Mouse (Mus musculus) liver, embryonic 13.5 days (tissue): ENCODE results near the gene Gm17545. TPM values are rescaled to one million over a fixed set of nuclear protein-coding genes. Genes with fewer than 3 reads are reported as not detected.

Experiments
- ATAC-seq: fragments of 200-750 bp; cut with Nextera tagmentation; 2 replicates; pipeline ENCODE4 v1.8.0; 2017; ENCODE audit warnings: low read depth, mild to moderate bottlenecking, moderate number of reproducible peaks, moderate library complexity
- DNase-seq: peaks from one replicate; pipeline ENCODE4 v3.0.0; 2022
- H3K27ac ChIP-seq: fragments of 300-500 bp; sonication (generic); 2 replicates; pipeline ENCODE4 v1.5.1; 2015; ENCODE audit warnings: moderate library complexity, mild to moderate bottlenecking, inconsistent platforms
- H3K27me3 ChIP-seq: fragments of 300-500 bp; sonication (generic); 2 replicates; pipeline ENCODE4 v1.6.1; 2015; ENCODE audit warnings: mild to moderate bottlenecking, inconsistent platforms
- H3K36me3 ChIP-seq: fragments of 300-500 bp; sonication (generic); 2 replicates; pipeline ENCODE4 v1.6.1; 2015; ENCODE audit warnings: mild to moderate bottlenecking, inconsistent platforms
- H3K4me1 ChIP-seq: fragments of 300-500 bp; sonication (generic); replicated peaks from 2 replicates; pipeline ENCODE4 v1.6.1; 2015; ENCODE audit warnings: inconsistent platforms
- H3K4me2 ChIP-seq: fragments of 300-500 bp; sonication (generic); 2 replicates; pipeline ENCODE4 v1.6.1; 2015; ENCODE audit warnings: inconsistent platforms, mild to moderate bottlenecking, moderate library complexity
- H3K4me3 ChIP-seq: fragments of 300-500 bp; sonication (generic); replicated peaks from 2 replicates; pipeline ENCODE4 v1.5.1; 2015; ENCODE audit warnings: mild to moderate bottlenecking, inconsistent platforms
- H3K9ac ChIP-seq: fragments of 300-500 bp; sonication (generic); 2 replicates; pipeline ENCODE4 v1.6.1; 2015; ENCODE audit warnings: mild to moderate bottlenecking, inconsistent platforms
- H3K9me3 ChIP-seq: fragments of 300-500 bp; sonication (generic); replicated peaks from 2 replicates; pipeline ENCODE4 v1.6.1; 2016; ENCODE audit warnings: inconsistent platforms
- WGBS: fragments of 180-500 bp; shearing (Covaris S2); methylation state at CpG from one replicate; pipeline ENCODE4 v1.1.7; 2015; ENCODE audit not compliant: insufficient replicate concordance; 5-methylcytosine and 5-hydroxymethylcytosine counted together
- polyA plus RNA-seq: library from polyadenylated mRNA; unstranded; fragments of >200 nt; fragmentation: Nextera tagmentation; extraction: Ambion mirVana; gene quantifications from 2 replicates; pipeline ENCODE4 v1.2.1, GENCODE M21; 2015

The Gm17545 gene
- polyA plus RNA-seq, 1 experiment from 2014 or later, result not detected

DNA sequence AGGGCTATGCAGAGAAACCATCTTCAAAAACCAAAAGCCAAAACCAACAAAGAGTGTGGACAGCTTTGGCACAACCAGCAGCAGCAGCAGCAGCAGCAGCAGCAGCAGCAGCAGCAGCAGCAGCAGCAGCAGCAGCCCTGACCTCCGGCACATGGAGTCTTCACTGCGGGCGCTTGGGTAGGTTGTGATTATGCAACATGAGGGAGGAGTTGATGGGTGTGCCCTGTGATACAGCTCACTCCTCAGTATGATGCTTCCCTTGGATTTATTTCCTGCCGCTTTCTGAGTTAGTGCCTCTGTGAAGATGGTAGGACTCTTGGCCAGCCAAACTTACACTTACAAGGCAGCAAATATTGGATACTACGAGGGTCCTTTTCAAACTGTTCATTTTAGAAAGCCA is 6.9 kb upstream of the Gm17545 start:
- H3K4me1 ChIP-seq, result peaks cover 2% of the 10 kb centered on the region; the same call in 1 of the 2 replicates
- no peak for DNase-seq
- no peaks in the 10 kb centered on the region for H3K27me3 ChIP-seq
- no peak overlapping the region for H3K4me2 ChIP-seq
- peaks cover 54% of the 10 kb centered on the region for H3K36me3 ChIP-seq
- no peak overlapping the region for H3K27ac ChIP-seq
- no peak overlapping the region for H3K4me3 ChIP-seq
- 48% methylated on average over 5 of the region's 5 CpGs for WGBS
- H3K9ac ChIP-seq, result no peak overlapping the region
- no peaks in the 10 kb centered on the region for H3K9me3 ChIP-seq
- ATAC-seq, result peak; percentile 62; the same call in 1 of the 2 replicates

GRCm38 (mm10) chr9:22448420-22448819 is 5.7 kb upstream of the Gm17545 start:
- Histone ChIP-seq H3K4me3 (no peak overlapping the region), H3K27me3 (no peaks in the 10 kb centered on the region), H3K4me1 (peaks cover 14% of the 10 kb centered on the region), H3K9me3 (no peaks in the 10 kb centered on the region), H3K27ac (no peak overlapping the region), H3K36me3 (peaks cover 66% of the 10 kb centered on the region), H3K4me2 (no peak overlapping the region), H3K9ac (no peak overlapping the region)
- WGBS, result 83% methylated on average over 13 of the region's 13 CpGs
- ATAC-seq (no peak), DNase-seq (no peak)

GRCm38 (mm10) chr9:22449209-22449608 is 4.9 kb upstream of the Gm17545 start:
- H3K27me3 ChIP-seq, result no peaks in the 10 kb centered on the region
- DNase-seq, result no peak
- no peak overlapping the region for H3K4me3 ChIP-seq
- WGBS, result 86% methylated on average over 6 of the region's 6 CpGs
- no peak for ATAC-seq
- peaks cover 22% of the 10 kb centered on the region for H3K4me1 ChIP-seq
- no peaks in the 10 kb centered on the region for H3K9me3 ChIP-seq
- H3K4me2 ChIP-seq, result no peak overlapping the region
- peaks cover 70% of the 10 kb centered on the region for H3K36me3 ChIP-seq
- H3K27ac ChIP-seq, result no peak overlapping the region
- no peak overlapping the region for H3K9ac ChIP-seq

- Histone ChIP-seq H3K4me2 (0 out of 2 replicates have a peak overlapping the region, but pooled peaks have one; percentile 32), H3K27ac (peak overlapping the region; percentile 68), H3K27me3 (no peaks in the 10 kb centered on the region), H3K4me1 (peaks cover 25% of the 10 kb centered on the region), H3K4me3 (no peak overlapping the region), H3K9me3 (no peaks in the 10 kb centered on the region), H3K9ac (no peak overlapping the region), H3K36me3 (peaks cover 92% of the 10 kb centered on the region)
- DNase-seq, result no peak
- no peak for ATAC-seq
- 67% methylated on average over 10 of the region's 10 CpGs for WGBS
Observed at GRCm38 (mm10) chr9:22452697-22453096, 1.4 kb upstream of the Gm17545 start.

- Histone ChIP-seq H3K27me3 (no peaks in the 10 kb centered on the region), H3K9me3 (no peaks in the 10 kb centered on the region), H3K9ac (peak overlapping the region; percentile 46), H3K27ac (peak overlapping the region; percentile 68; the same call in 1 of the 2 replicates), H3K4me2 (peak overlapping the region; percentile 32), H3K4me1 (peaks cover 25% of the 10 kb centered on the region), H3K36me3 (peaks cover 85% of the 10 kb centered on the region), H3K4me3 (no peak overlapping the region)
- WGBS, result 18% methylated on average over 10 of the region's 10 CpGs
- DNase-seq (peak; percentile 66), ATAC-seq (peak; percentile 94)
Observed at GRCm38 (mm10) chr9:22453501-22453924, 577 bp upstream of the Gm17545 start.

DNA sequence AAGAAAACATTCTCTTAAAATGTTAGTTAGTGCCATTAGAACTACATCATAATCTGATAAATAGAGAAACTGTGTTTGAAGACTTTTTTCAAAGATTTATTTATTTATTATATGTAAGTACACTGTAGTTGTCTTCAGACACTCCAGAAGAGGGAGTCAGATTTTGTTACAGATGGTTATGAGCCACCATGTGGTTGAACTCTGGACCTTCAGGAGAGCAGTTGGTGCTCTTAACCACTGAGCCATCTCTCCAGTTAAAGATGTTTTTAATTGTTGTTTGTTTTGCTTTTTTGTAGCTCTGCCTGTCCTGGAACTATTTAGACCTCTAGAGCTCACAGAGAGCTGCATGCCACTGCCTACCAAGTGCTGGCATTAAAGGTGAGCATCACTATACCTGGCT is 951 bp downstream of the Gm17545 start:
- no peak overlapping the region for H3K4me3 ChIP-seq
- H3K36me3 ChIP-seq, result peaks cover 74% of the 10 kb centered on the region
- H3K4me1 ChIP-seq, result peaks cover 25% of the 10 kb centered on the region
- no peak overlapping the region for H3K9ac ChIP-seq
- DNase-seq, result no peak
- no peak overlapping the region for H3K27ac ChIP-seq
- no peaks in the 10 kb centered on the region for H3K27me3 ChIP-seq
- H3K9me3 ChIP-seq, result no peaks in the 10 kb centered on the region
- H3K4me2 ChIP-seq, result no peak overlapping the region
- ATAC-seq, result no peak

DNA sequence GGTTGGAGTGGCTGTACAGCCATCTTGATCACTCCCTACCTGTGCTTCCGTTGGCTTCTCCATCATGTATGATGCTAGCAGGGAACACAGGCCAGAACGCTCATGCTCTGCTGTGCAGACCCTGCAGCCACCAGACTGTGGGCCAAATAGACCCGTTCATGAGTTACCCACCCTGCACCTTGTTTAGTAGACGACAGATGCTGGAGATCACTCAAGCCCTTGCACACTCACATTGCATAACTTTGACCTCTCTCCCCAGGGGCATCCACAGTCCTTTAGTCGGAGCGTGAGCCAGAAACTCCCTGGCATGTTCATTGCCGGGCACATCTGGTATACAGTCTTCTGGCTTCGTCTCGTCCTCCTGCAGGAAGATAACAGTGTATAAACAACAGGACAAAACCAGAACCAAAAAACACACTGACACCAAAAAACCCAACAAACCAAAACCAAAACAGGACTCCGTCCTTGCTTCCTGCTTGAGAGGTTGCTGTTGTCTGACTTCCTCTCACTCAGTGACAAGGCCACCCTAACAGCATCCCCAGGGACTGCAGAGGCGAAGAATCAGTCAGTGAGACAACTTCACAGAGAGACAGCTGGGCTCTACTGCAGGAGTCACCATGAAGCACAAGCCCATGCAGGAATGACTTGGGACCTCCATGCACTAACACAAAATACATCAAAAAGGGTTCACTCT is 3.2 kb downstream of the Gm17545 start:
- no peak overlapping the region for H3K27ac ChIP-seq
- peaks cover 23% of the 10 kb centered on the region for H3K4me1 ChIP-seq
- H3K9ac ChIP-seq, result no peak overlapping the region
- no peak for ATAC-seq
- H3K36me3 ChIP-seq, result peaks cover 69% of the 10 kb centered on the region
- H3K27me3 ChIP-seq, result no peaks in the 10 kb centered on the region
- no peaks in the 10 kb centered on the region for H3K9me3 ChIP-seq
- no peak overlapping the region for H3K4me2 ChIP-seq
- H3K4me3 ChIP-seq, result no peak overlapping the region
- no peak for DNase-seq
- 79% methylated on average over 11 of the region's 11 CpGs for WGBS

DNA sequence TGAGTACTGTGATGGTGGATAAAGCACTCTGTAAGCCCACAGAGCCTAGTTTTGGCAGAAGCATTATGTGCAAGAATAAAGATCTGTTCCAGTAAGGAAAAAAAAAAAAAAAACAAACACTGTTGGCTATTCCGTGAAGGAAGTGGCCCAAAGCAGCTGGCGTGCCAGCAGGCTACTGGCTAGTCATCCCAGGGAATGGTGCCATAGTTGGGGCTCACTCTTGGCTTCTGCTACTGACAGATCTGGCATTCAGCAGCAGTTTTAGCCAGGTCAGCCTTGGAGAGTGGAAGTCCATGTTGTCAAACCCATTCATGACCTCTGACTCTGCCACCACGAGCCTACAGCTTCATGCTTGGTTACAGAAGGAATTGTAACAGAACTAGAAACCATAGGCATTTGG is 7.9 kb downstream of the Gm17545 start:
- H3K36me3 ChIP-seq, result peaks cover 49% of the 10 kb centered on the region
- no peaks in the 10 kb centered on the region for H3K9me3 ChIP-seq
- ATAC-seq, result no peak
- H3K27ac ChIP-seq, result no peak overlapping the region
- 83% methylated on average over 3 of the region's 3 CpGs for whole genome bisulfite sequencing
- no peak overlapping the region for H3K9ac ChIP-seq
- H3K4me1 ChIP-seq, result peaks cover 9% of the 10 kb centered on the region
- DNase-seq, result no peak
- no peaks in the 10 kb centered on the region for H3K27me3 ChIP-seq
- no peak overlapping the region for H3K4me2 ChIP-seq
- H3K4me3 ChIP-seq, result no peak overlapping the region

GRCm38 (mm10) chr9:22466212-22466611 is 12.1 kb downstream of the Gm17545 start:
- H3K4me2 ChIP-seq, result no peak overlapping the region
- DNase-seq (no peak), ATAC-seq (no peak)
- no peak overlapping the region for H3K4me3 ChIP-seq
- peaks cover 31% of the 10 kb centered on the region for H3K36me3 ChIP-seq
- H3K9ac ChIP-seq, result no peak overlapping the region
- no peak overlapping the region for H3K27ac ChIP-seq
- no peaks in the 10 kb centered on the region for H3K27me3 ChIP-seq
- no peaks in the 10 kb centered on the region for H3K9me3 ChIP-seq
- H3K4me1 ChIP-seq, result peaks cover 17% of the 10 kb centered on the region
- WGBS, result 77% methylated on average over 5 of the region's 5 CpGs

DNA sequence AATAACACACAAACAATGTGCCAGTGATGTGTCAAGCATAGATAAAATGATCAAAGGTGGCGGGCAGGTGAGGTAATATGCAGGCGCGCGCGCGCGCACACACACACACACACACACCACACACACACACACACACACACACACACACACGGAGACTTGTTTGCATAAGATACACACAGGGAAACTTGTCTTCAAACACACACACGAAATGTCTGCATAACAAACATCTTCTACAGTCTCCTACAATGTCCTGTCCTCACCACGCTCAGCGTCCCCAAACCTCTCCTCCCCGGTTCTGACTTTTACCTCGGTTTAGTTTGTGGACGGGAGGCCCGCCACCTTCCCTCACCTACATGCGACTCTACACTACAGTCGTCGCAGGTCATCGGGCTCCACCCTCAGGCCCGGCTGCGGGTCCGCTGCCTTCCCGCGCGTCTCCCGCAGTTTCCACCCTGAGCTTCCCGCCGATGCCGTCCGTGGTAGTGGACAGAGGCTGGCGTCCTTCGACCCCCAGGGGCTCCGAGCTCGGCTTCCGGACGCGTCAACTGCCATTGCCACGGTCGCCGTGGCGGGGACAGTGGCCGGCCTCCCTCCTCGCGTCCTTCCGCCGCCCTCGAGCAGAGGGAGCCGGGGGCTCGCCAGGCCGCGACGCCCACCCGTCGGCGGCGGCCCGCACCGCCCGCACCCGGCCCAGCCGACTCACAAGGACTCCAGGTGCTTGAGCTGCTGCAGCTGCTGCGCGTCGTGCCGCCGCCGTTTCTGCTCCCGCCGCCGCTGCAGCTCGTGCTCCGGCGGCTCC is 13.5 kb downstream of the Gm17545 start:
- ATAC-seq (peak; percentile 70), DNase-seq (peak; percentile 50)
- H3K4me3 ChIP-seq, result peak overlapping the region; percentile 88
- peaks cover 17% of the 10 kb centered on the region for H3K36me3 ChIP-seq
- no peaks in the 10 kb centered on the region for H3K27me3 ChIP-seq
- peak overlapping the region; percentile 98 for H3K4me2 ChIP-seq
- peak overlapping the region; percentile 84 for H3K27ac ChIP-seq
- H3K9me3 ChIP-seq, result no peaks in the 10 kb centered on the region
- WGBS, result under 1% methylated on average over 72 of the region's 73 CpGs
- peak overlapping the region; percentile 94 for H3K9ac ChIP-seq
- peaks cover 17% of the 10 kb centered on the region for H3K4me1 ChIP-seq

DNA sequence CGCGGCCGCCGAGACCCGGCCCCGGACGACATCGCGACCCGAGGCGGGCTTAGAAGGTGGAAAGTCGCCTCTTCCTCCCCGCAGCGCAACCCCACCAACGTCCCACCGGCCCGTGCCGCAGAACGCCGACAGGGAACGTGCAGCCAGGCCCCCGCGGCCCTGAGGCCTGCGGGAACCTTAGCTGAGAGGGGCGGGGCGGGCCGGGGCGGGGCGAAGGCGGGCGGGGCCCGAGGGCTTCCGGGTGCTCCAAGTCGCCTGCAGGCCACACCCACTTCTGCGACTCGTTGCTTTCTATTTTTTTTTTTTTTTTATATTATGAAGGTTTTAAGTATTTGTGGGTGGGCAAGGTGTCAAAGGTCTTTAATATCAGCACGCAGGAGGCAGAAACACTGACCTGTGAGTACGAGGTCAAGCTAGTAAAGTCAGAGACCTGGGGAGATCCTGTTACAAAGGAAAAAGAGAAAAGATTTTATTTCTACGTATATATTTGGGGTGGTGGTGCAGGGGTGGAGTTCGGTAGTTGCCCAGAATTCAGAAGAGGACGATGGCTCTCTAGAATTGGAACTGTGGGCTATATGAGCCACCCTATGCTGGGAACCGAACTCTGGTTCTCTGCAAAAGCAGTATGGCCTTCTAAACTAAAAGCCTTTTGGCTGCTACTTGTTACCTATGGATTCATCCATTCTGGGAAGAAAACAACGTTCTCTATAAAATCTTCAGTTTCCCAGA is 14.2 kb downstream of the Gm17545 start:
- Histone ChIP-seq H3K4me1 (peaks cover 20% of the 10 kb centered on the region), H3K27me3 (no peaks in the 10 kb centered on the region), H3K4me2 (peak overlapping the region; percentile 98), H3K27ac (peak overlapping the region; percentile 84), H3K9ac (peak overlapping the region; percentile 94), H3K36me3 (peaks cover 16% of the 10 kb centered on the region), H3K4me3 (peak overlapping the region; percentile 88), H3K9me3 (no peaks in the 10 kb centered on the region)
- DNase-seq (peak; percentile 68), ATAC-seq (peak; percentile 88)
- WGBS, result 3% methylated on average over 38 of the region's 43 CpGs
